Mouse (Mus musculus) layer of hippocampus, postnatal 25 days (tissue): ENCODE measurements at regions not wholly inside any gene's neighbourhood (a gene's known extent, or its start where the extent isn't known, plus 50 kb on each side); places are given as distances from the start of the nearest gene placed in this dataset.

ENCODE experiments used
- DNase-seq, 2 experiments: peaks; one replicate each; pipeline ENCODE4 v3.0.0; 2022; ENCODE audit warnings: mixed read lengths in 2 of 2, low spot score in 1 of 2; ENCODE audit errors: extremely low spot score in 1 of 2

DNA sequence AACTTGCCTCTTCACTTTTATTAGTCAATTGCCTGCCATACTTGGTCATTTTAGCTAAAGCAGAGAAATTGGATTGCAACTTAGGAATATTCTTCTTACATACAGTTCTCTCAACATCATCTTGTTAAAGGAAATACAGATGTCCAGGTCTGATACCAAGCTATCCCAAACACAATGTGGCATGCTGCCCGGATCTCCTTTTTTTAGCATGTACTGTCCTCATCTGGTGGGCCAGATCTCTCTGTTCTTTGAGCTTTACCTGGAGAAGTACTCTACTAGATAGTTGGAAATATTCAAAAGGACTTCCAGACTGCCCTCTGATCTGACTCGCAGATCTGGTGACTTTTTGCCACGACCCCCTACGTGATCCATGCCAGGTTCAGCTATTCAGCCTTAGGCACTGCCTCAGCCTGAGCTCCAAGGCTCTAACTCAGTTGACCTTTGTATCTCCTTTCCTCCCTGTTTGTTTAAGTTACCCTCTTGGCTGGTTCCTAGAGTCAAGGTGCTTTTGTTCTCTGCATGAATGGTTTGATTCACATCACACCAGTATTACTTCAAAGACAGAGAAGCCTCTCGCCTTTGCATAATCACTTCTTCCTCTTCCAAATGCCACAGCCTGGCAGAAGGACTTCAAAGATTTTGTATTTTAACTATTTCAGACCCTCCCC, 232.9 kb upstream of the Krr1 start:
- no peak for DNase-seq

- no peak for DNase-seq
Measured at GRCm38 (mm10) chr10:111740586-111741265, 231.7 kb upstream of the Krr1 start.

DNA sequence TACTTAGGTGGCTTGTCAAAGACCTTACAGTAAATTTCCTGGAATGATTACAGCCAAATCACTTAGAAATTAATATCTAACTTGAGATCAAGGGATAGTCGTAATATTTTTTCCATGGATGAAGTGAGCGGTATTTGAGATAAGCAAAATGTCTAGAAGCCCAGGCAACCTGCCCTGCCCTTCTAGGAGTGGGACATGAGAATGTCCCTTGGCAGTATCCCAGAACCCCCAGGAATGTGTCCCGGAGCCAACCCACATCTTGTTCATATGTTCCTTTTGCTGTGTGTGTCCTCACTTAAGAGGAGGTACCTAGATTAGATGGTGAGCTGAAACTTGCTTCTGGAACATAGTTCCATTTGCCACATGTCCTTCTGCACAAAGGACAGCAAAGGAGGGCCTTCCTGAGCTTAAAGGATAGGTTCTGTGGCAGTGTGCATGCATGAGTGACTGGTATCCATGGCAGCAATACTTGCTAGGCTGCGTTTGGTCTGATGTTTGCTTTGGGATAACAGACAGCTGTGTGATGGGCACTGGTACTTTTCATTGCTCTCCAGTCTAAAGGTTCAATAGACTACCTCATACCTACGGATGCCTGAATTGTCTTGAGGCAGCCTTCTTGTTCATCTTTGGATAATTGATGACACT, 231.0 kb upstream of the Krr1 start:
- DNase-seq, result no peak

- DNase-seq, result no peak
Measured at GRCm38 (mm10) chr10:111743291-111743690, 229.2 kb upstream of the Krr1 start.

DNA sequence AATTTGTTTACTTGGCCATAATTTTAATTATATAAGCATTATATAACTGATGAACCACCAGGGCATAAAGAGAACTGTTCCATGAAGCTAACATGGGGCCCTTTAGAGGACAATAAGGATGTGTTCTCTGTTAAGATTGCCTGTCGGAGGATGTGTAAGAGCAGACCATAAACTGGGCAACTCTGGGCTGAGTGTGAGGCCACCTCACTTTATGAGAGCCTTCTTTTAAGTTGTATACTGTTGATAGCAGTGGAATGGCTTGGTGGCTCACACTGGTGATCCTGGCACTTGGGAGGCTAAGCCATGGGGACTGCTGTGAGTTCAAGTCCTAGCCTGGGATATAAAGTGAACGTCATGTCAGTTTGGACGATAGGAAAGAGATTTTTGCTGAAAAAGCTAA, 227.3 kb upstream of the Krr1 start:
- no peak for DNase-seq

- DNase-seq, result no peak
Measured at GRCm38 (mm10) chr10:111746067-111746878, 226.2 kb upstream of the Krr1 start.

DNA sequence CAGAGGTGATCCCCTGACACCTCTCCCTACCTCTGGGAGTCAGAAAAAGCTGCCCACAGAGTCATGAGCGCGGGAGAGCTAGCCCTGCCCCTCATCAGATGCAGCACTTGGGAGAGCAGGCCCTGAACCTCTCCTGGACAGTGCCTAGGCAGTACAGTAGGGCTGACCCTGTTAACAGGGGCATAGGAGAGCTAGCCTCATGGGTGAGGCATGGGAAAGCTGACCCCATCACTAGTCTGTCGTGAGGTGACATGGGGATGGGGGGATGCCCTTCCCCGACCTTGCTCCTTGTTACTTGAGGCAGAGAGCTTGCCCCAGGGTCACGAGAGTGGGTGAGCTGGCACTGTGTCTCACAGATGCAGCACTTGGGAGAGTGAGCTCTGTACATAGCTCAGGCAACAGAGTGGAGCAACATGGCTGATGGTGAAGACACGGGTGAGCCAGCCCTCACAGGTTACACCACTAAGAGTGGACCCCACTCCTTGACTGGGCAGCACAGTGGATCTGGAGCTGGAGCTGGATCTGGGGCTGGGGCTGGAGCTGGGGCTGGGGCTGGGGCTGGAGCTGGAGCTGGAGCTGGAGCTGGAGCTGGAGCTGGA, 225.5 kb upstream of the Krr1 start:
- DNase-seq, result no peak

GRCm38 (mm10) chr10:111748482-111748881, 224.0 kb upstream of the Krr1 start:
- DNase-seq, result no peak

DNA sequence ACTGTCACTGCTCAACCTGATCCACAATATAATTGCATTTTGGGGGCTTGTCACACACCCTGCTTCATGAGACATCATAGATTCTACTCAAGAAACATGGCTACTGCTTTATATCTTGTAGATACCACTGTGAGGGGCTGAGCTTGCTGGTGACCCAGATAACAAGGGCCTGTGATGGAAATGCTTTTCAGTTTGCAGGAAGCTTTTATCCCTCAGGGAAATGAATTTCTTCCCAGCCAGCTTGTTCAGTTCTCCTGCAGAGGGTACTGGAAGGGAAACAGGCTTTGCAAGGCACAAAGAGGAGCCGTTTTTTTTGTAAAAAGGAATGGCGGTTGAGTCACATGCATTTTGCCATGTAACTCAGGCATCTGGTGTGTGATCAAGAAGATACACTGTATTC, 218.8 kb upstream of the Krr1 start:
- no peak for DNase-seq

GRCm38 (mm10) chr10:111755964-111756363, 216.5 kb upstream of the Krr1 start:
- no peak for DNase-seq

- DNase-seq, result no peak
Measured at GRCm38 (mm10) chr10:111756528-111756927, 215.9 kb upstream of the Krr1 start.

GRCm38 (mm10) chr10:111757689-111758088, 214.8 kb upstream of the Krr1 start:
- DNase-seq, result no peak

- DNase-seq, result no peak
Measured at GRCm38 (mm10) chr10:111759505-111759904, 213.0 kb upstream of the Krr1 start.

DNA sequence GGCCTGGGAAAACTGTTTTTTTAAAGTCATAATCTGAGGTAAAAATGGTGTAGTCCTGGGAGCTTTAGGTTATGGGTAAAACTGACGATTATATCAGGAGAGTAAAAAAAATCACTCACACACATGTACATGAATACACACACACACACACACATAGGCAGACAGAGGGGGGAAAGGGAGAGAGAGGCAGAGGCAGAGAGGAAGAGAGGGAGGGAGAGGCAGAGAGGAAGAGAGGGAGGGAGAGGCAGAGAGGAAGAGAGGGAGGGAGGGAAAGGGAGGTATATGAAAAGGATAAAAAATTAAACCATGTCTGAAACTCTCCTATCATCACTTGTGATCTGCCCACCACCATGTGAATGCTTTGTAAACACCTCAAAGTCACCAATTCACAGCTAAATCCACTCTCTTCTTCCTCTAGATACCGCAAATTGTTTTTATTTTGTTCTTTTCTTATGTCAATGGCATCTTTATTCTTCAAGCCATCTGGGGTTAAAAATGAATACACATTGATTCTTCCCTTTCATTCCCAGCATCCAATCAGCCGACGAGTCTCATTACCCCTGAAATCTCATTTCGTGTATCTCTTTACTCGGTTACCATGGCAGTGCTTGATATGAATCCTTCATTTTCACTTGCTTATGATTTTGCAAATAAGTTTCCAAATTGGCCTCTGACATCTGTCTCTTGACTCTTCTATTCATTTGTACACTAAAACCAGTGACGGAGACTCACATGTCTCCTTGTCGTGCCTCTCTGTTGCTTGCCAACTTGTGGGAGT, 209.5 kb upstream of the Krr1 start:
- no peak for DNase-seq

- no peak for DNase-seq
Measured at GRCm38 (mm10) chr10:111767011-111767720, 205.3 kb upstream of the Krr1 start.

GRCm38 (mm10) chr10:111767813-111768455, 204.5 kb upstream of the Krr1 start:
- no peak for DNase-seq

GRCm38 (mm10) chr10:111769486-111770002, 202.9 kb upstream of the Krr1 start:
- no peak for DNase-seq

DNA sequence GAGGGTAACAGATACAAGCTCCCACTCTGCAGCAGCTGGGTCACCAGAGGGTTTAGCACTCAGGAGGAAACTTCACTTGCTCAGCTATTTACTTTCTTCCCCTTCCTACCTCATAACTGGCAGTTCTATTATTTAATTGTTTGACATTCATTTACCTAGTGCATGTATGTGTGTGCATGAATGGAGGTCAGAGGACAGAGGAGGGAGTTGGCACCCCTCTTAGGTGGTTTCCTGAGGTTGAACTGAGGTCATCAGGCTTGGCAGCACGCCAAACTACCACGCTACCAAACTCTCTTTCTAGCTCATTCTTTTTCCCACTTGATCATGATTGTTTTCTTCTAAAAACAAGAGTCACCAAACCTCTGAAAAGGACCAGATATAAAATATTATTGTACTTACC, 202.4 kb upstream of the Krr1 start:
- DNase-seq, result no peak

DNA sequence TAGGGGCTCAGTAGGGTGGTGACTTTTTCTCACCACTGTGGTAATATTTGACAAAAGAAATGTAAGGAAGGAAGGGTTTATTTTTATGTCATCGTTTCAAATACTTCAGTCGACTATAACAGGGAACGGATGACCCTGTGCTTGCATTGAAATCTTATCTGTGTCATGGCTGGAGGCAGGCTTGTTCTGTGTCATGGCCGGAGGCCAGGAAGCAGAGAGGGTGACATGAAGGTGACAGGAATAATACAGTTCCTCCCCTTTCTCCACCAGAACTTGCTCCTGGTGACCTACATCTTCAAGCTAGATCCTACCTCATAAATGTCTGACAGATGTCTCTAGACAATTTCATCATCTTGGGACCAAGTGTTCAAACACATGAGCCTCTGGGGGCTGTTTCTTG, 201.5 kb upstream of the Krr1 start:
- DNase-seq, result no peak
